Mouse (Mus musculus): ENCODE data around the gene Trir. TPM values are rescaled to one million over a fixed set of nuclear protein-coding genes. Genes with fewer than 3 reads are reported as not detected.
A peak's percentile ranks its signal among the peaks of the same experiment; 100 is the strongest.

Gene Trir
- total RNA-seq, 2 experiments from 2014 or later, result 82.7 to 88.7 TPM

DNA sequence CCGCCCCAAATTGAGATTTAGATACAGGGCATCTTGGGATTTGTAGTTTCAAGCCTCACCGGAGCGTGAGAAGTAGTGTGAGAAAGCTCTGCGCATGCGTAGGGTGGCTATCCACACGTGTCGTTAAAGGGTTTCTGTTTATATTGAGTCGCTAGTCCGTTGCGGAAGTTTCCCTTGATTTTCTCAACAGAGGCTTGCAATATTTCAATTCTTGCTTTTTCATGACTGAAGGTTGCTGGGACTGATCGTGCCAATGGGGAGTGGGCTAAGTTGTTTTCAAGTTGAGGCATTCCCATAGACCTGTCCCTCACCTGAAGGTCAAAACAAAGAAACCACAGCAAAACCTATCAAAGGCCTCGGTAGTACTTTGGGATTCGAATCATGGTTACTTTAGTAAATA is 8.1 kb downstream of the Trir start:
- no peak for DNase-seq (ENCODE audit: low spot score)
- intact Hi-C loops (cut with DNase I), result no loop called here

DNA sequence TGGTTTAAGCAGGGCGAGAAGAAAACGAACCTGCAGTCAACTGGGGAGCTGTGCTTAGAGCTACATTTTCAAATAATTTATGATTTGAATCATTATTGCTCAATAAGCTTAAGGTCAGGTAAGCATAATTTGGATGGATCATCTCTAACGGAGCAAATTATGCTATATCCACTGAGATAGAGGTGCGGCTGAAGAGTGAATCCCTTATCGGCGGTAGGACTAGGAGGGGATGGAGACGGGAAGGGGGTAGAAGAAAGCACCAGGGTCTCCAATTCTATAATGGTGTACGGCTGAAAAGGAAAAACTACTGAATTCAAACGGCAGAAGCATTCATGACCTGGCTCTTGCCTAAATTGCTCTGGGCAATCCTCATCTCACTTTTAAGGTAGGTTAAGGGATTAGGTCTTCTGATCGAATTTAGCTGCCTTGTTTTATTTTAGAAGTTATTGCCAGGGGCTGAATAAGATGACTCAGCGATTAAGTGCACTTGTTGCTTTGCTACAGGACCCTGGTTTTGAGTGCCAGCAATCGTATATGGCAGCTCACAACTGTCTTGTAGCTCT is 8.6 kb downstream of the Trir start:
- intact Hi-C loops (cut with DNase I), result no loop called here
- no peak for DNase-seq (ENCODE audit: low spot score)

DNA sequence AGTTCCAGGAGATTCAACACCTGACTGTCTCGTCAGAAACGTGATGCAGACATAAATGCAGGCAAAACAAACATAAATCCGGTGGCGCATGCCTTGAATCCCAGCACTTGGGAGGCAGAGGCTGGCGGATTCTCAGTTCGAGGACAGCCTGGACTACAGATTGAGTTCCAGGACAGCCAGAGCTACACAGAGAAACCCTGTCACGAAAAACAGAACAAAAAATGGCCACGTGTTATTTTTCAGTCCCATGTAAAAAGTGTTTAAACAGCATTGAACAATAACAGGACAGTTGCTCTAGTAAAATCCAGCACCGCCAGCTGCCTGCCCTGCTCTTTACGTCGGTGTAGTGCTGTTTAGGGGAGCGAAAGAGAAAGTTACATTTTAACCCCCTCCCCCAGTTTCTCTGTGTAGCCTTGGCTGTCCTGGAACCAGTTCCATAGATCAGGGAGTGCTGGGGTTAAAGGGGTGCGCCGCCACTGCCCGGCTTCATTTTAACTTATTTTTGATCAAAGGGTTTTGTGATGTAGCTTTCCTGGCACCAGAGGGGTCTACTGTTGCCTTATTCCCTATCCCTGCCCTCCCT is 9.2 kb downstream of the Trir start:
- no peak for DNase-seq (ENCODE audit: low spot score)
- intact Hi-C loops (cut with DNase I), result no loop called here

DNA sequence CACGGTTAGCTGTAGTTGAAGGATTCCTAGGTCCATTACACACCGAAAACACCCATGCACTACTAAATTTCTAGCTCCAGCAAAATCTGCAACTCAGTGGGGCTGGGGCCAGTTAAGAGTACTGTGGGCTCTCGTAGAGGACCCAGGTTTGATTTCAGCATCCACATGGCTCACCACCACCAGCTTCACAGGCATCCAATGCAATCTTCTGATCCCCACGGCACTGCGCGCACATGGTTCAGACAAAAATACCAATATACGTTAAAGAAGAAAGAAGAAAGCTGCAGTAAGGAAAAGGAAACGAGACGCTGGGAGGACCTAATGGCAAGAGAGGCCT is 9.7 kb downstream of the Trir start:
- intact Hi-C loops (cut with DNase I), result no loop called here

DNA sequence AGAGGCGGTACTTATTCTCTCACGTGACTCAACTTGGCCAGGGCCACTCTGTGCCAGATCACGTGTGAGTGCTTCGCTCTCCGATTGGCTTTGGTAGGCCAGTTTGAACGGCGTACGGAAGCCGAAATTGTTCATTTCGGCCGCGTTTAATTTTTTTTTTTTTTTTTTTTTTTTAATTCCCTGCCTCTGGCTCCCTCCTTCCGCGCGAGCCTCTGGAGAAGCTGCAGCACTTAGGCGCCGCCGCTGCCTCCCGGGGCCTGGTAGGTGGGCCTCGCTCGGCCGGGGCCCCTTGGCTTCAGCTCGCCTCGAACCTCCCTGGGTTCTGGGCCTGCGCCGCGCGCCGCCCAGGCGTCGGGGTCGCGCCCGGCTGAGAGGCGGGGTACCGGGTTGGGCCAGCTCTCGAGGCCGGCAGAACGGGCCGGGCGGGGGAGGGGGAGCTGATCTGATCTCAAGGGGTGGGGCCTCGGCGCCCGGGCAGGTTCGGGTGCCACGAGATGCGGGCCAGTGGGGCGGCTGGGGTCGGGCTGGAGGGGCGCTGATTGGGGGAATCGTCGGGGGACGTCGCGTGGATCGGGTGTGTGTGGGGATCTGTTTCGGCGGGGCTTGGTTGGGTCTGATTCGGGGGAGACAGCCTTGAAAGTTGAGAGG is 10.2 kb downstream of the Trir start, which contains the start of gene Tnpo2:
Gene Tnpo2, plus strand, starts transcription at position 198 of the 648 bp plus-strand sequence.
- intact Hi-C loops (cut with DNase I), result no loop called here

More for the DNA sequence above, 9.7 kb downstream of the Trir start:
- no peak for DNase-seq (ENCODE audit: low spot score)

DNA sequence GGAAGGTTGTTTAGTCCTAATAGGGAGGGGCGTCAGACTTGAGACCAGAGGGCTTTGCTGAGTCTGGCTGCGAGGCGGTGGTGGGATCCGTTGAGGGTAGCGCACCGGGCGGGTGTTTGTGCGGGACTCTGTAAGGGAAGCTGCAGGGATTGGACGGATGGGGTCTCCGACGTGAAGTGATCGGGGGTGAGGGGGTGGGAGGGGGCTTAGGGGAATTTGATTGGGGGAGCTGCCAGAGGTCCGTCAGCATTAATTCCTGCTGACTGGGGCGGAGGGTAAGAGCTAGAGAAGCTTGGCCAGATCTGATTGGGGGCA is 10.7 kb downstream of the Trir start:
- intact Hi-C loops (cut with DNase I), result no loop called here
- DNase-seq (ENCODE audit: low spot score), result no peak

More for the DNA sequence above, 10.2 kb downstream of the Trir start, which contains the start of gene Tnpo2:
- DNase-seq (ENCODE audit: low spot score), result peak; percentile 85

DNA sequence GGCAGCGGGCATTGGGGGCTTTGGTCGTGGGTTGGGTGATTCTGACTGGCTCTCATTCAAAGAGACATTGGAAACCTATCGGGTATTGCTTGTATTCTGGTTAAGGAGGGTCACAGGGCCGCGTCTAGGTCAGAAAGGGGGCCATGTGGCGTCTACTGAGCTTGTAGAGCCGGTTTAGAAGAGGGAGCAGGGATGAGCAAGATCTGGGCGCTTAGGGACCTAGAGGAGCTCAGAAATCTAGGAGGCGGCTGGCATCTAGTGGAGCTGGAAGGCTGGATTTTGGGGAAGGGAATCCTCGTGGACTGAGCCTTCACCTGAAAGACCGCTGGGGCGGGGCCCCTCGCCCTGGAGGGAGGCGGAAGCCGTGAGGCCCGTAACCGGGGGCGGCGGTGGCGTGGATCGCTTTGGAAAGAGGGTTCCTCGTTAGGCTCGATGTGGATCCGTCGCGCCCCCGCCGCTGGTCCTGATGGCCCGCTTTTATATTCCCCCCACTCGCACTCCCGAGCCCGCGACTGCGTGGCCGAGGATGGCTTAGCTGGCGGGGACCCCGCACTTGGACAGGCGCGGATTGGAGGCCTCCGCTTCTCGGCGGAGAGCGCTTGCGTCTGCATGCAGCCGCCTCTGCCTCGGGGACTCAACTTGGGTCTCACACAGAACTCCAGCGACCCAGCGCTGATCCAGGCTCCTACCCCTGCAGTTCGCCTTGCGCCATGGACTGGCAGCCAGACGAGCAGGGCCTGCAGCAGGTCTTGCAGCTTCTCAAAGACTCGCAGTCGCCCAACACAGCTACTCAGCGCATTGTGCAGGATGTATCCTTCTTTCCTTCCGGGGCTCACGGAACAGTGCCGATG is 11.3 kb downstream of the Trir start:
- intact Hi-C loops (cut with DNase I), result no loop called here
- DNase-seq (ENCODE audit: low spot score), result peak; percentile 17

DNA sequence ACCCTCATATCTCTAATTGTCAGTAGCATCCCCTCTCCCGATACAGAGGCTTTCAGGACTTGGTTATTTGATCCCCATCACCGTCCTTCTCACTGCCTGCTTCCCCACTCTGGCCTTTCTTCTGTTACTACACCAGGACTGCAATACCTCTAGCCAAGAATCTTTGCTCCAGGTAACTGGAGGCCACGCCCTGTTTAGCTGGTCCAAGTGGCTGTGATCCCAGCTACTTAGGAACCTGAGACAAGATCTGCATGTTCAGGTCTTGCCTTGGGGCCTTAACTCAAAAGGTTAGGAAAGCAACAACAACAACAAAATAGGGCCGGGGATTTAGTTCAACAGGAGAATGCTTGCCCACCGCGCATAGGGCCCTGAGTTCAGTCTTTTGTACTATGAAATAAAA is 17.0 kb downstream of the Trir start:
- intact Hi-C loops (cut with DNase I), result no loop called here
- no peak for DNase-seq (ENCODE audit: low spot score)

DNA sequence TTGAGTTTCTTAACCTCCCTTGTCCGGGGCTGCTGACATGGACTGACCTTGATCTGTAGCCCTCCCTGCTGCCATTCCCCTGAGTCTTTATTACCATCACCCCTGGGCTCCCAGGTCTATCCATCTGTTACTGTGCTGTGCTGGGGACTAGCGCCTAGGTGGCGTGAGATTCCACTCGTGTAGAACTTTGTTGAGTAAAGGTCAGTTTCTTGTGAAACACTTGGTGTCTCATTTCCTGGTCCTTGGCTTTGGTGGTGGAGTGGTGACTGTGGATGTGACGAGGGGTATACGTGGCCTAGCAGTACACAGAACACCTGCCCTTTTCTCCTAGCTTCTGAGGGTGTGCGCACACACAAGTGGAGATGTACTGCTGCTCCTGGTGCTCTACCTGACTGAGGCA is 30.7 kb downstream of the Trir start:
- no peak for DNase-seq (ENCODE audit: low spot score)

DNA sequence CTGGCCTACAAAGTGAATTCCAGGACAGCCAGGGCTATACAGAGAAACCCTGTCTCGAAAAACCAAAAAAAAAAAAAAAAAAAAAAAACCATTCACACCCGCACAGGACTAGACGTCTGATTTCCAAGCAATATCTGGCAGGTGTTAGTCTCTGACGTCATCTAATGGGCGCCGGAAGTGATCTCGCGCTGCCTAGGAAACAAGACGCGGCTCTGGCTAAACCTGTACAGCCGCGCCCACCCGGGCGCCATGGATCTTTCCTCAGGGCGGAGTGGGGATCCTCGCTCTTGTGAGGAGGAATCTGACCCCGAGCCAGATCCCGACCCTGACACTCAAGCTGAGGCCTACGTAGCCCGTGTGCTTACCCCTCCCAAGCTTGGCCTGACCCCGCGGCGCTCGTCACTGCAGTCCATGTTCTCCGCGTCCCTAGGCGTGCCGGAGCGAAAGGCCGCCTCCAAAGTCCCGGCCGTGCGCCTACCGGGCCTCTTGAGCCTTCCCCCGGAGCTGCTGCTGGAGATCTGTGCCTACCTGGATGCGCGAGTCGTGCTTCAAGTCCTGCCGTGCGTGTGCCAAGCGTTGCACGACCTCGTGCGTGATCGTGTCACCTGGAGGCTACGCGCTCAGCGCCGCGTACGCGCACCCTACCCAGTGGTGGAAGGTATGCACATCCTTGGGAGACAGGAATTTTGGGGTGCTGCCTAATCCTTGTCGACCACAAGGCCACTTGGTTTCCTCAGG is 33.4 kb downstream of the Trir start, which contains the start of gene Fbxw9:
Gene Fbxw9, plus strand, starts transcription at position 177 of the 738 bp plus-strand sequence.
- intact Hi-C loops (cut with DNase I), result no loop called here

More for the DNA sequence above, 30.7 kb downstream of the Trir start:
- intact Hi-C loops (cut with DNase I), result no loop called here

DNA sequence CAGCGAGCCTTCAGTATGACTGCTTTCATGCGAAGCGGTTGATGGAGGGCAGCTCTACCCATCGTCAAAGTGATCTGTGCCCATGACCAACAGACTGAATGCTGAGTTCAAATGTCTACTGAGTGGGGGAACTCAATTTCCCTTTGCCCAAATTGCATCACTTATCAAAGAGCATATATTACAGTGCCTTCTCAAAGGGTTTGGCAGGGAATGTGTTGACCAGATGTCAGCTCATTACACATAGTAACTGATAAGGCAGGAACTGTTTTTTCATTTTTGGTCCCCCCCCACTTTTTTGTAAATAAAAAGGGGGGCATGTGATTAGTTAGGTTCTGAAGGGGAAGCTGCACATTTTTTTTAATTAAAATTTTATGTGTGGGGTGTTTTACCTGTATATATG is 36.0 kb downstream of the Trir start:
- intact Hi-C loops (cut with DNase I), result no loop called here
- no peak for DNase-seq (ENCODE audit: low spot score)

More for the DNA sequence above, 33.4 kb downstream of the Trir start, which contains the start of gene Fbxw9:
- peak; percentile 75 for DNase-seq (ENCODE audit: low spot score)

DNA sequence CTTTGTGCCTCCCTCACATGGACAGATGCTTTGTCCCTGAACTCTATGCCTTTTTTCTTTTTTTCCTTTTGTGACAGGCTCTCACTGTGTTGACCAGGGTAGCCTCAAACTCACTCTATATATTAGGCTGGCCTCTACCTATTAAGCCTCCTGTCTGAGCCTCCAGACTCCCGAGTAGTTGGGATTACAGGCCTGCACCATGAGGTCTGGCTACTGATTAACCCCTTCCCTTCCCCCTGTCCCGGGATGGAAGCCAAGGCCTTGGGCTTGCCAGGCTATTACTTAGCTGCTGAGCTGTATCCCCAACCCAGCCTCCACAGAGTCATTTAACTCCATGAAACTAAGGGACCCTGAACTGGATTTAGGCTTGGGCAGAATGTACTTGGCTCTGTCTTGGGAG is 38.6 kb downstream of the Trir start:
- intact Hi-C loops (cut with DNase I), result no loop called here
- DNase-seq (ENCODE audit: low spot score), result no peak

DNA sequence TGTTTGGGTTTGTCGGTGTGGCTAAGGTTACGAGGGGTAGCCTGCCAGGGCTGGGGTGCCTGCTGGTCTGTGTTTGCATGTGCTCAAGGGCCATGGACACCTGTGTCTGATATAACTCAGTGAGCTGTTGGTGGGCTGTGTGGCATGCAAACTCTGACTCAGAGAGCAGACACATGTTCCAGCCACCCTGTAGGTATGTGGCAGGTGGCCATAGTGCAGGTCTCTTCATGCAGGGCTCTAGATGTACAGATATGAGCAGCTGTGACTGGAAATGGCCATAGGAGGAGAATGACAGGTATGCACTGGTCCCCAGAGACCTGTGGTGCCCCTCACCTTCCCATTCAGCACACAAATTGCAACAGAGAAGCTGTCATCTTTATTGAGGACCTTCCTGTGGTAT is 40.5 kb downstream of the Trir start:
- intact Hi-C loops (cut with DNase I), result no loop called here
- DNase-seq (ENCODE audit: low spot score), result no peak

DNA sequence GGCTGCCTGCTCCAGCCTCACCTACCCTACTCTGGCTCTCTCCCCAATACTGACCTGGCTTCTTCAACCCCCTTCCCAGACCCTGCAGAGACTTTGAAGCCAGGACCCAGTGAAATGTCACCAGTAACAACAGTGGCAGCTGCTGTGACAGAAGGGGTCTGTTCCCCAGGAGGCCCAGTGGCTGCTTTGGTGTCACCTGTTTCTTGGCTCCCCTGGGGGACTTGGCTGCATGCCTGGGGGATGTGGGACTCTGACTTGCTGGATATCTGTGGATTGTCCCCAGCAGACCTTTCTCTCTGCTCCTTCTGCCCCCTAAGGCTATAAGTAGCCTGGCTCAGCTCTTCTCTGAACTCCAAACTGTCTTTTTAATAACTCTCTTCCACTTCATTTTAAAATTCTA is 41.4 kb downstream of the Trir start, which contains the start of gene Gm5741:
Gene Gm5741, minus strand, starts transcription at position 1 of the 400 bp plus-strand sequence.
- intact Hi-C loops (cut with DNase I), result no loop called here
- no peak for DNase-seq (ENCODE audit: low spot score)

DNA sequence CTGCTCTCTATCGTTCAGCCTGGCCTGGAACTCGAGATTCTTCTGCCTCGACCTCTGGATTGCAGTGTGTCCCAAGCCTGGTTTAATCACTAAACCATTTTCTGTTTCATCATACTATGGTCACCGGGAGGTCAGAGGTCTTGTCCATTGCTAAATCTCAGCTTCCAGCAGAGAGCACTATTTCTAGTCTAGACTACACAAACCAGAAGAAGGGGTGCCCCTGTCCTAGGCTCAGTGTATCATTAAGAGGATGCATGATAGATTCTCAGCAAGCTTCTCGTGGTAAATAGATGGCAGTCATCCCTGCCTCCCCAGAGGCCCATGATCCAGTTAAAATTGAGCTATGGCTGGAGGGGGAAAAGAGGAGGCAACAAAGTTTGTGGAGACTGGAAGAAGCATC is 44.4 kb downstream of the Trir start:
- intact Hi-C loops (cut with DNase I), result loop anchor here (10.0 kb wide), 3 partner anchors 224 to 484 kb away; partner anchors contain the start of genes Dnaja2, Orc6 and Vps35
- no peak for DNase-seq (ENCODE audit: low spot score)

DNA sequence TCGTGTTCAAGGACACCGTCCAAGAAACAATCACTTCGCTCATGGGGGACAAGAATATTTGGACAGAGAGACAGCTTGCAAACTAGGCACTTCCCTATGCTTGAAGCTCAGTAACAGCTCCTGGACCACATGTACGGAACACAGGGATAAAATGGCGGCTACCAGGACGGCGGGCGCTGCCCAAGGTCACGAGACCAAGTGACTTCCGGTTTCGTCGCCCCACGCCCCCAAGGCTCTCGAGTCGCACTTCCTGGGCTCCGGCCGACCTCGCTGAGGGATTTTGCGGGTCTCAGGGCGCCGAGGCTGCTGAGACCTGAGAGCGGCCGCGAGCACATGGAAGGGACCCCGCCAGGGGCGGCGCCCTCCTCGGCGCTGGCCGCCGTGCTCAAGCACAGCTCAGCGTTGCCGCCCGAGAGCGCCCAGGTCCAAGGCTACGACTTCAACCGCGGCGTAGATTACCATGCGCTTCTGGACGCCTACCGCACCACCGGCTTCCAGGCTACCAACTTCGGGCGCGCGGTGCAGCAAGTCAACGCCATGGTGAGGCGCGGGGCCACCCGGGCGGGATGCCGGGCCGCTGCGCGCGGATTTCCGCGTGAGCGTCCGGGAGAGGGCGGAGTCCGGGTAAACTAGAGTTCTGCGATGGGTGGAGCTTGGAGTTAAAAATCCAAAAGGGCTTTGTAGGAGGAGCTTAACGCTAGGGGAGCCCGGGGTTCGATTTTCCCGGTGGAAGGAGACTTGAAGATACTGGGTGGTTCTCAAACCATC is 45.1 kb downstream of the Trir start, which contains the start of gene Dhps:
Gene Dhps, plus strand, starts transcription at position 244 of the 768 bp plus-strand sequence.
- intact Hi-C loops (cut with DNase I), result loop anchor here (10.0 kb wide), 3 partner anchors 223 to 483 kb away; partner anchors contain the start of genes Dnaja2, Orc6 and Vps35
- peak; percentile 83 for DNase-seq (ENCODE audit: low spot score)

DNA sequence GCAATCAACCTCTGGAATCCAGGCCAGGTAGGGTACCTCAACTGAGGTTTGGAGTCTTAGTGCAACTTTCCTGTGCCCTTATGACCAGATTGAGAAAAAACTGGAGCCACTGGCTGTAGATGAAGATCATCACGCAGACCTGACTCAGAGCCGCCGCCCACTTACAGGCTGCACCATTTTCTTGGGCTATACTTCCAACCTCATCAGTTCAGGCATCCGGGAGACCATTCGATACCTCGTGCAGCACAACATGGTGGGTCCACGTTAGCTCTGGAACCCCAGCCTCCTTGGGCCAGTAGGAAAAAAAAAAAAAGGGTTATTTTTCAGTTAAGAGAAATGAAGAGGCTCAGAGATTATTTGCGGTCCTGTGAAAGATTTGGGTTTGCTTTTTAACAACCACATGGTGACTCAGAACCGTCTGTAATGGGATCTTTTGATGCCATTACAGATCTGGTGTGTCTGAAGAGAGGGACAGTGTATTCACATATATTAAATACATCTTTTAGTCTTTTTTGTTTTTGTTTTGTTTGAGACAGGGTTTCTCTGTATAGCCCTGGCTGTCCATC is 45.8 kb downstream of the Trir start:
- intact Hi-C loops (cut with DNase I), result loop anchor here (10.0 kb wide), 3 partner anchors 222 to 482 kb away; partner anchors contain the start of genes Dnaja2, Orc6 and Vps35
- DNase-seq (ENCODE audit: low spot score), result no peak

DNA sequence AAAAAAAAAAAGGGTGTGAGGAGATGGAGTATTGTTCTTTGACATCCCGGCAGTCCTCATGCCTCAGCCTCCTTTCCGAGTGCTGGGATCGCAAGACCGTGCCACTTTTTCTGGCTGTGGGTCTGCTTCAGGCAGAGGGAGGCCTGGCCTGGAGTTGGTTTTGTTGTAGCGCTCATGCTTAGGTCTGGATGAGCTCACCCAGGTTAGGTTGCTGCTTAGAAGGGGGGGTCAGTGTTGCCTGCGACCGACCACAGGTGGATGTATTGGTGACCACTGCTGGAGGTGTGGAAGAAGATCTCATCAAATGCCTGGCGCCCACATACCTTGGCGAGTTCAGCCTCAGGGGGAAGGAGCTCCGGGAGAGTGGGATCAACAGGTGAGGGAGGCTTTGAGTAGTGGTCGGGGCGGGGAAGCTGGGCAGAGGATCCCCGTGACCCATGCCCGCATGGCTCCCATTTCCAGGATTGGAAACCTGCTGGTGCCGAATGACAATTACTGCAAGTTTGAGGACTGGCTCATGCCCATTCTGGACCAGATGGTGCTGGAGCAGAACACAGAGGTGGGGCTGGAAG is 46.5 kb downstream of the Trir start:
- intact Hi-C loops (cut with DNase I), result loop anchor here (10.0 kb wide), 3 partner anchors 222 to 482 kb away; partner anchors contain the start of genes Dnaja2, Orc6 and Vps35
- no peak for DNase-seq (ENCODE audit: low spot score)
